ENCODE assay signal across 8 mouse cellular contexts in genomic region chr7:63938914-63939396, GRCm38 (mm10). TPM values are rescaled to one million over a fixed set of nuclear protein-coding genes. Genes with fewer than 3 reads are reported as not detected.
DNase-seq lines count a peak whose midpoint lies in the region; ATAC-seq and TF ChIP-seq lines count a peak whose summit lies in the region.

Gene Klf13 (minus strand): TSS chr7:63938915.

- no peaks in the 10 kb centered on the region for H3K27me3 ChIP-seq in megakaryocyte, embryonic 14.5 days (replicated peaks)

- no peak for TF ChIP-seq CTCF in cortical plate, adult 2 months (IDR thresholded peaks at IDR 0.05; ENCODE audit: extremely low read depth, insufficient read depth, low read length)

- peak; percentile 67 for ATAC-seq in activated CD4-positive, CD25-positive, alpha-beta regulatory T cell, adult 4 months

- H3K27ac ChIP-seq in cortical plate, adult 2 months (ENCODE audit: insufficient read depth, low read length), result peak within 1 kb of the TSS; percentile 99

- H3K4me1 ChIP-seq in cortical plate, adult 2 months (ENCODE audit: control insufficient read depth, insufficient read depth, low read length), result peaks cover 5% of the 10 kb centered on the region
- H3K4me1 ChIP-seq in megakaryocyte, embryonic 14.5 days, result peaks cover 56% of the 10 kb centered on the region

- H3K36me3 ChIP-seq in megakaryocyte, embryonic 14.5 days (replicated peaks; ENCODE audit: low read length), result peaks cover 2% of the 10 kb centered on the region

- H3K9me3 ChIP-seq in megakaryocyte, embryonic 14.5 days, result no peaks in the 10 kb centered on the region

- peak; percentile 79 for TF ChIP-seq POLR2A in cortical plate, adult 2 months (IDR thresholded peaks at IDR 0.05; ENCODE audit: extremely low read depth, insufficient read depth, low read length)

- peak; percentile 96 to 98 for DNase-seq in gastrocnemius, adult 8-10 months (ENCODE audit: low spot score in 2 of 2)
- DNase-seq in hindlimb bud, embryonic 11.5 days (ENCODE audit: extremely low spot score, low read depth, low spot score), result peak; percentile 79
- peak; percentile 92 to 99 for DNase-seq in left cerebral cortex, adult 8-10 months (ENCODE audit: low spot score in 2 of 2)
- DNase-seq in right cerebral cortex, postnatal 10 days (ENCODE audit: low spot score in 2 of 2), result peak; percentile 98 to 99
- peak; percentile 91 for DNase-seq in urinary bladder, postnatal 25 days (ENCODE audit: low spot score)

- H3K4me3 ChIP-seq in cortical plate, adult 2 months (ENCODE audit: insufficient read depth, low read length), result peak within 1 kb of the TSS; percentile 75
- H3K4me3 ChIP-seq in megakaryocyte, embryonic 14.5 days (replicated peaks), result peak within 1 kb of the TSS; percentile 100

RNA-seq across cellular contexts. Expression of gene Klf13, which starts in this region (rescaled TPM):
- 100 to 1,000 TPM; 153 to 178 TPM for polyA plus RNA-seq in activated CD4-positive, CD25-positive, alpha-beta regulatory T cell, adult 4 months (2017; shearing (Covaris generic))
- 59.6 and 64.2 TPM in 2 replicates for polyA plus RNA-seq in cortical plate, adult 2 months (2012; rRNA removed)
- 10 to 100 TPM; 35.8 to 65.5 (median 41.6) TPM for total RNA-seq in gastrocnemius, adult 8-10 months (2022)
- 100 to 1,000 TPM; 138 to 154 (median 144) TPM for total RNA-seq in left cerebral cortex, adult 8-10 months (2022)
- polyA plus RNA-seq in megakaryocyte, embryonic 14.5 days (2012; ENCODE audit: insufficient read depth, low replicate concordance), result 117 and 140 TPM in 2 replicates

Comparison
In these comparisons a context has a peak if more than half of its experiments do, and no peak if none do; other contexts are left out.
1. Peak in every context shown above with its lines: DNase-seq, ATAC-seq, H3K4me3 ChIP-seq and H3K27ac ChIP-seq.